In genomic region chr17:87530818-87531410, GRCm38 (mm10) we compare ENCODE assay signal across 8 mouse cellular contexts.
DNase-seq lines count a peak whose midpoint lies in the region; ATAC-seq and TF ChIP-seq lines count a peak whose summit lies in the region.

No protein-coding gene starts in this region.

- no peaks in the 10 kb centered on the region for H3K36me3 ChIP-seq in hindbrain, embryonic 11.5 days (ENCODE audit: control insufficient read depth, insufficient read depth, low read length)
- H3K36me3 ChIP-seq in macrophage (ENCODE audit: inconsistent target): no peaks in the 10 kb centered on the region

- H3K27me3 ChIP-seq in hindbrain, embryonic 11.5 days (ENCODE audit: control insufficient read depth, insufficient read depth, low read length): no peaks in the 10 kb centered on the region

- peak overlapping the region; percentile 32; the same call in 1 of the 2 replicates for H3K27ac ChIP-seq in cortical plate, adult 2 months (ENCODE audit: insufficient read depth, low read length)
- no peak overlapping the region for H3K27ac ChIP-seq in hindbrain, embryonic 11.5 days (ENCODE audit: low read depth, low read length)
- peak overlapping the region; percentile 67 for H3K27ac ChIP-seq in macrophage

- no peaks in the 10 kb centered on the region for H3K9me3 ChIP-seq in hindbrain, embryonic 11.5 days (ENCODE audit: control insufficient read depth, low read length)

- H3K4me3 ChIP-seq in cortical plate, adult 2 months (ENCODE audit: insufficient read depth, low read length): peak overlapping the region; percentile 7
- H3K4me3 ChIP-seq in hindbrain, embryonic 11.5 days (ENCODE audit: low read depth, low read length): peak overlapping the region; percentile 36
- H3K4me3 ChIP-seq in macrophage (ENCODE audit: inconsistent target): peak overlapping the region; percentile 7; the same call in 1 of the 2 replicates

- no peak for TF ChIP-seq CTCF in cortical plate, adult 2 months (IDR thresholded peaks at IDR 0.05; ENCODE audit: extremely low read depth, insufficient read depth, low read length)

- H3K79me2 ChIP-seq in macrophage (ENCODE audit: inconsistent target): no peaks in the 10 kb centered on the region

- peak; percentile 20 for DNase-seq in kidney, adult 18-20 months
- DNase-seq in kidney, adult 11 months: no peak
- no peak for DNase-seq in hindbrain, embryonic 11.5 days (ENCODE audit: low spot score)
- no peak for DNase-seq in cerebellum, adult 18-20 months
- DNase-seq in spleen, adult 18-20 months: no peak

- H3K4me1 ChIP-seq in cortical plate, adult 2 months (ENCODE audit: control insufficient read depth, insufficient read depth, low read length): no peaks in the 10 kb centered on the region; the same call in 1 of the 2 replicates
- H3K4me1 ChIP-seq in hindbrain, embryonic 11.5 days (replicated peaks; ENCODE audit: control insufficient read depth, insufficient read depth, low read length): peaks cover 6% of the 10 kb centered on the region; the same call in 1 of the 2 replicates

- peak overlapping the region; percentile 67 for H3K4me2 ChIP-seq in hindbrain, embryonic 11.5 days (replicated peaks; ENCODE audit: low read depth, low read length)

- WGBS in hindbrain, embryonic 11.5 days: 1% methylated on average over 17 of the region's 17 CpGs
- WGBS in macrophage (ENCODE audit: missing documents): 50% methylated on average over 17 of the region's 17 CpGs

- peak; percentile 61 for ATAC-seq in hindbrain, embryonic 11.5 days (ENCODE audit: low FRiP score)
- ATAC-seq in CD4-positive, CD25-positive, alpha-beta regulatory T cell, adult 4 months: no peak

- TF ChIP-seq POLR2A in cortical plate, adult 2 months (IDR thresholded peaks at IDR 0.05; ENCODE audit: extremely low read depth, insufficient read depth, low read length): no peak

- peak overlapping the region; percentile 34 for H3K9ac ChIP-seq in hindbrain, embryonic 11.5 days (ENCODE audit: low read depth, low read length)
